Mouse (Mus musculus) embryo, embryonic 10 days (tissue): Measurements from ENCODE around the gene Trpc3.
A peak's percentile ranks its signal among the peaks of the same experiment; 100 is the strongest.
"Not testable (repeated sequence)": the region's sequence is repeated elsewhere in the genome, so short reads cannot be mapped to it uniquely, and the experiment has no call there.

Source experiments
- DNase-seq: peaks from one replicate; pipeline ENCODE4 v3.0.0-alpha.2; 2015; ENCODE audit warnings: low spot score

Gene Trpc3

GRCm38 (mm10) chr3:36689392-36690291 is at the start of gene Trpc3:
Gene Trpc3, minus strand, starts transcription at chr3:36690167.
- DNase-seq: peak; percentile 72

- no peak for DNase-seq
Observed at GRCm38 (mm10) chr3:36738071-36738470, 48.1 kb upstream of the Trpc3 start.

- no peak for DNase-seq
Observed at GRCm38 (mm10) chr3:36733075-36733474, 43.1 kb upstream of the Trpc3 start.

DNA sequence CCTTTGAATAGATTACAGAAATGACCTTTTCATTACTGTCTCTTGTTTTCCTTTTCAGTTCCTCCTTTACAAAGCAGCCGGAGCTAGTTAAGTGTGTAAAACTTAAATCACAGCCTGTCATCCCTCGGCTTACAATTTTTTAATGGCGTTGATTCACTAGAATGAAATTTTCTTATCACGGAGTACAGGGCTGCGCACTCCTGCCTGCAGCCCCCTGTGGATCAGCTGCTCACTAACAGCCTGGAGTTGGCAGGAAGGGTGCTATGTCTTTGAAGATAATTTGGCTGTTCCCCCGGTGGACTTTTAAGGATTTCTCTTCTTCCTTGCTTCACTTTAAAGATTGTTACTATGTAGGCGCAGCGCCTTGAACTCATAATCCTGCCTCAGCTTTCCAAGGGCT is 36.6 kb upstream of the Trpc3 start:
- DNase-seq: no peak

GRCm38 (mm10) chr3:36721850-36722249 is 31.9 kb upstream of the Trpc3 start:
- DNase-seq: no peak

DNA sequence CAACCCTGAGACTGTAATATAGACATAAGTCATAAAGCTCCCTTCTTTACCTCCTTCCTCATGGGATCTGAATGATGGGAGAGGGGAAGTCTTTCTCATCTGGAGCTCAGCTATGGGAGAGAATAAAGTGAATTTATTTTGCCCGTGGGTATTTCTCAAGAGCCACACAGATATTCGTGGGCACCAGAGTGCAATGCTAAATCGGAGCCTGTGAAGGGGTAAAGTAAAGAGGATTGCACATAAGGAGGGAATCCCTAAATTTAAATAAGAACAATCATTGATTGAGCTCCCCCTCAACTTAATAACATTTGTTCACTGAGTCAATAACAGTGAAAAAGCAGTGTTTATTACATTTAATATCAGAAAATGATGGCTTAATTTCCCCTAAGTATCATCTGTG is 19.6 kb upstream of the Trpc3 start:
- DNase-seq: no peak

- no peak for DNase-seq
Observed at GRCm38 (mm10) chr3:36690292-36690650, 304 bp upstream of the Trpc3 start.

- peak; percentile 87 for DNase-seq
Observed at GRCm38 (mm10) chr3:36688874-36689273, 1.1 kb downstream of the Trpc3 start.

GRCm38 (mm10) chr3:36675822-36676221 is 14.1 kb downstream of the Trpc3 start:
- no peak for DNase-seq

- DNase-seq: no peak
Observed at GRCm38 (mm10) chr3:36667814-36668213, 22.2 kb downstream of the Trpc3 start.

- not testable (repeated sequence) for DNase-seq
Observed at GRCm38 (mm10) chr3:36645245-36645559, 44.8 kb downstream of the Trpc3 start.

DNA sequence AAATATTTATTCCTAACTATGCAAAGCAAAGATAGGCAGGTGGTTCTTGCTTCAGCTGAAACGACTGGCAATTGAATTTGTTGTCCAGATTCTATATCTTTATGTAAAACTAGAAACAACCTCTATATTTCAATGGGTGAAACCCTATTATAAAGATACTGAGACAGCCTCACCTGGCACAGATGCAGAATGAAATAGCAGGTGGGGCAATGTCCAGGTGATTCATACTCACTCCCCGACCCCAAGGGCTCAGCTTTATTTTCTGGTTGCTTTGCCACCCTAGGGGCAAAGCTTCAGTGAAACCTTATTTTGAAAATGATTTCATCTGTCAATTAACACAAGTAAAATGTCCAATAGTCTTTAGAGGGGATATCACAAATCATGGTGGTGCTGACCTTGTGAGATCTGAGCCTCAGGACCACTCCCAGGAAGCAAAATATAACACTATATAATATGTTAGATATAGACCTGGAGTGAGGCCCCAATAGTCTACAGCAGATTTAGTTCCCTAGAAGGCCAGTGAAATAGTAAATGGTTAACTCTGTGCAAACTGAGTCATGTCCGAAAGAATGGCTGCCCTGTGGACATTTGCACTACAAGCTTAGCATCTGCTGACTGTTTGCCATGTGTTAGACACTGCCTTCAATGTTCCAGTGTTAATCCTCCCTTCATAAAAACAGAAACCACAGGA is 45.3 kb downstream of the Trpc3 start:
- DNase-seq: no peak

DNA sequence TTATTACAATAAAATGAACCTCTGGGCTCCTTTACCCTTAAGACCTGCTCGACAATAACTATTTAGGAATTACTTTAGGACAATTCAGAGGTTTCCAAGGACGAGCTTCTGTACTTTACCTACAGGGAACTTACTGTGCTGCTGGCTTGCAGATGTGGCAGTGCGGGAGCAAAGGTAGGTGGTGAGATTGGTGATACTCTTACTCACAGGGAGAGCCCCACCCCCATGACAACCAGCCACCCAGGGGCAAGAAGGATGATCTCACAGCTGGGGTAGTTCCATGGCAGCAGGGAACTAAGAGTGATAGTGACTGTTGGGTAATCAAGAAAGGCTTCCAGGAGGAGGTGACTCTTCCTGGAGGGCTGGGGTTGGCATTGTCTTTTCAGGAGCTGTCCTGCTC is 46.6 kb downstream of the Trpc3 start:
- DNase-seq: no peak

DNA sequence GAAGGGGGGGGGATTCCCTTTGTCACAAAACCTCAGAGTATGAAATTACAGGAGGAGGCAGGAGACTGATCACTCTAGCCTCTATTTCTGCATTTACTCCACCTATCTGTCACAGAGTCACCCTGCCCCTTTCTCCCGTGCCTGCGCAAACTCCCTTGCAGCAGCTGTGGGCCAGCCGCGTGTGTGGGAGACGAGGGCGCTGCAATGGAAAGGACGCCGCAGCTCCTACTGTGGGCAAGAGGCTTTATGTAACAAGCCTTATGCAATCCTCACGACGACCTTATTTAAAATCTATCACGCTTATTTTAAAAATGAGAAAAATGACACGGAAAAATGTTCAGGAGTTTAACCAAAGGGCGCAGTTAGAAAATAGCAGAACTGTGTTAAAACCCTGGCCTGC is 47.2 kb downstream of the Trpc3 start:
- no peak for DNase-seq

DNA sequence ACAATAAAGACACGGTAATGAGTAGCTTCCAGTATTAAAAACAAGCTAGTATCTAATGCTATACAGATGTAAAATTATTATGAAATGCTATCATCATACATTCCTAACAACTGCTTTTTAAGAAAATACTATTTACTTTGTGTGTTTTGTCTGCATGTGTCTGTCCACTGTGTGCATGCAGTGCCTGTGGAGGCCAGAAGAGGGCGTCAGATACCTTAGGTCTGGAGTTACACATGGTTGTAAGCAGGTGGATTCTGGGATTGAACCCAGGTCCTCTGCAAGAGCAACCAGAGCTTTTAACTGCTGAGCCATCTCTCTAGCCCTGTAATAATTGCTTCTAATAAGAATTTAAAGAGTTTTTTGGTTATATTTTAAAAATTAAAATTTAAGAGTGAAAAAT is 49.2 kb downstream of the Trpc3 start:
- peak; percentile 20 for DNase-seq

GRCm38 (mm10) chr3:36635449-36635848 is 54.5 kb downstream of the Trpc3 start:
- DNase-seq: peak; percentile 60

GRCm38 (mm10) chr3:36626803-36627202 is 63.2 kb downstream of the Trpc3 start:
- DNase-seq: no peak

DNA sequence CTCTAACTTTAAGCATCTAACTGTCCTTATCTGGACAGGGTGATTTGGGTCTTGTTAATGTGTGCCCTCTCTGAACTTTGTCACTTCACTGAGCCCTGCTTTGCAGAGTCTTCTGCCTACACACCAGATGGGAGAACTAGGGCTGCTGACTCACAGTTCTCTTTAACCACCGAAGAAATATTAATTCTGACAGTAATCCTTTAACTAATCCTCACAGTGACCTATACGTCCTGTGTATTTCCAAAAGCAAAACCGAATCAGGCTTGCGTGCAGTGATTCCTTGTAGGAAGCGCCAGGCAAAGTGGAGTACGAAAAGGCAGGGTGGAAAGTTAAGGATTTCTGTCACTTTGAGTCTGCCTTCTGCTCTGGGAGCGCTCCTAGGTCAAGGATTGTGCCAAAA is 71.8 kb downstream of the Trpc3 start:
- DNase-seq: no peak

GRCm38 (mm10) chr3:36613908-36614255 is 76.1 kb downstream of the Trpc3 start:
- DNase-seq: no peak

GRCm38 (mm10) chr3:36613202-36613907 is 76.6 kb downstream of the Trpc3 start, which contains the start of gene Bbs7:
Gene Bbs7, minus strand, starts transcription at chr3:36613477.
- peak; percentile 99 for DNase-seq

- no peak for DNase-seq
Observed at GRCm38 (mm10) chr3:36612687-36613086, 77.3 kb downstream of the Trpc3 start.

DNA sequence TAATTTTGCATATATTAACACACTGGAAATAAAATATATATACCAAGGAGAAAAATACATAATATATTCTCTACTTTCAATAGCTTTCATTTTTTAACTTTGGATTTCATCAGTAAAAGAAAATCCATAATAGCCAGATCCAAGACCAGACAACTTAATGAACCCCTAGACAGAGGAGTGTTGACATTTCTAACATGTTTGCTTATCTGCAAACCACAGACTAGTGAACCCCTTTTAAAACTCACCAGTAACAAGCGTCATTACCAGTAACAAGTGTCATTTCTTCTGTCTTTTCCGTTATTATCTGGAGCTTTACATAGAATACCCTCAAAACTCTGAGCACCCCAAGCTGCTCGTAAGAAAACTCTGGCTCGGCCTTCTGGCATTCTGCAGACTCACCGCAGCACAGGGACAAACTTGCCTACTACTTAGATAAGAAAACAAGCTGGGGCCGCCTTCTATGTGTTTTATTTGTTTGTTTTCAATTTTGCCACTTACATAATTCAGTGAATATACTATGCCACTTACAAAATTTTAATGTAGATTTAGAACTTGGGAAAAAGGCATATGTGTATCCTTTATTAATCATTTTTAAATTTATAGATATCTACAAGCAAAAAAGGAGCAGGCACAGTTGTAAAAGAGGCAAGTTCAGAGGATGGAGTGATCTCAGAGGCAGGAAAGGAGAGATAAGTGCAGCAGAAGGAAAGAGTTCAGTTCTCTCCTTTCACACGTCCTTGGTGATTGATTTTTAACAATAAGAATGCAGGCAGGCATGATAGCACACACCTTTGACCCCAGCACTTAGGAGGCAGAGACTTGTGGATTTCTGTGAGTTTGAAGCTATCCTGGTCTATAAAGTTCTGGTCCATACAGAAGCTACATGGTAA is 83.8 kb downstream of the Trpc3 start:
- DNase-seq: no peak
